Mouse (Mus musculus): ENCODE data around the gene Plcxd3.

Gene Plcxd3

DNA sequence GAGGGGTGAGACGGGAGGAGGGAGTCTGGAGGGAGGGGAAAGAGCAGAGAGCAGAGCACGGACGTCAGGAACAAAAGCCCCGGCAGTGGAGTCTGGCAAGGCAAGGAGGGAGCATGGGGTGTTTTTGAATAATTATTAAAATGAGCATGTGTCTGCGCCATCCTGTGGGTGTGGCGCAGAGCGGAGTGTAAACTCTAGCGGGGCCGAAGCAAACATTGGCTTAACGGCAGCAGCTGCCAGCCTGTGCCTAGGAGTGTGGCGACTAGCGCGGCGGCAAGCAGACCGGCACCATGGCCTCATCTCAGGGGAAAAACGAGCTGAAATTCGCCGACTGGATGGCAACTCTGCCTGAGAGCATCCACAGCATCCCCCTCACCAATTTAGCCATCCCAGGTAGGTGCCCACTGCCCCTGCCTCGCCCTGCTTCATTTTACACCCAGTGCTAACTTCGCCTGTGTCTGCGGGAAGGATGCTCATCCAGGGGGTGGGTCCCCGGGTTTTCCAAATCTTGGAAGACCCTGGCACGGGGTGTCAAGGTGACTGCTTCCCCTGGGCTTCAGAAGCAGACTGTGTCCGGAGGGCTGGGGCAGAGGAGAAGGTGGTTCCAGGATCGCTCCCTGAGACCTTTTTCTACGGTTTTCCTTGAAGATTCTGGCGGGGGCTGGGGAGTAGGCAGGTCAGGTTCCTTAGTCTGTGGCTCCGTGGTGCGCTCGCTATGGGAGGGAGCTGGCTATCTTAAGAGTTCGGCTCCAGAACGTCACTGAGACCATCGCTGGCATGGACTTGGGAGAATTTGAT lies at the start of gene Plcxd3:
TSS of gene Plcxd3 (plus strand) at position 69 of the 798 bp plus-strand sequence.
- DNase-seq (ENCODE audit: low read depth, low spot score) = no peak

DNA sequence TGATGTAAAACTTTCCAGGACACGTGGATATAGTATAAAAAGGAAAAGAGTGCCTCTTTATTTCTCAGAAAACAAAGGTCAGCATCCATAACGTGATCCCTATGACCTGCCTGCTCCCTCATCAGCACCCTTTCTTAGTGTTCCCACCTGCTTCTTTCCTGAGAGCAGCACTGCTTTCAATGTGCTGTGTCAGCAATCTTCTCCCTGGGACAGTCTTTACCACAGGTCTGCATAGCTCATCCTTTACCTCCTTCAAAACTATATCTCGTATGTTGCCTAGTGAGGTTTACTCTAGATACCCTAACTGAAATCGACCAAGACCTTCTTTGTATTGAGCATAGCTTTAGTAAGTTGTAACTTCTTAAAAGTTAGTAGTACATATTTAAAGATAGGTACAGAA lies 43.4 kb upstream of the Plcxd3 start:
- no peak for DNase-seq (ENCODE audit: low read depth, low spot score)

DNA sequence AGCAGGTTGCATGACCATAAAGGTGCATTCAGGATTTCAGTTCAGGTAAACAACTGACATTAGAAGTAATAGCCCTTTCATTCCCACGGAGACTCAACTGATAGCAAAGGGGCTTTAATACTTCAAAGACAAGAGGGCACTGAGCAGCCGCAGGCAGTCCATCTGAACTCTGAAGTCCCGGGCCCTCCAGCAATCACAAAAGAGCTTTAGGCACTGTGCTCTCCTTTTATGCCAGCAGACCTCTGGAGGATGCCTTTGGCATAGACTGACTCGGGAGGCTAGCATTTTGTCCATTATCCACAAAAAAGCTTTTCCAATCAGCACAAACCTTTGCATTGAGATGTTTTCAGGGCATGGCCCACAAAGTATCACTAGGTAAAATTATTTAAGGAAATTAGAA lies 33.7 kb upstream of the Plcxd3 start:
- DNase-seq (ENCODE audit: low read depth, low spot score) = no peak

DNA sequence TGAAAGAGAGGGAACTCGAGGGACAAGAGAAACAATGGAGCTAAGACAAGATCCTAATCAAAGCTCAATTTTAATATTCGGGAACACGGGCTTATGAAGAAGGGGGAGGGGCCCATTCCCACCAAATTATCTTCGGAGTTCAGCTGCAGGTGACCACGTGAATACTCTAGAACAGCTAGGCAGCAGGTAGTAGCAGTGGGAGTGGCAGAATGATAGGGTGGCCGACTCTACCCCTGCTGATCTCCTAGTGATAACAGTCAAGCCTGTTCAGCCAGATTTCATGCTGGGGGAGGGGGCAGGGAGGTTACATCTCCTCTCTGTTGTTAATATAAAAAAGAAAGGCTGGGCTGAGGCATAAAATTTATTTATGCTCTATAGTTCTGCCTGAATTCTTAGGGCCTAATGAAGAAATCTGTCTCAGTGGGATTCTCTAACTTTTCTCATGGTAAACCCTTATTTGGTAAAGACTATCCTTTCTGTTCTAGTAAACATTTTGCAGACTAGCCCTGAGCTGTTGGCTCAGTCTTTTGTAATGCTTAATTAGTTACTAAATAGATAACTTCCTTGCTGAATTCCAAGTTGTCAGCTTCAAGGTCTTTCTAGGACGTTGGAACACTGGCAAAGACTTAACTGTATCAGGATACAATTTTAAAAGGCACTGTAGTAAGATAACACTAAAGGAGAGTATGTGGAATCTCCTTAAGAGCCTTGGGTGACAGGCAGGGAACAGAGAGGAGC lies 26.3 kb upstream of the Plcxd3 start:
- DNase-seq (ENCODE audit: low read depth, low spot score) = no peak

DNA sequence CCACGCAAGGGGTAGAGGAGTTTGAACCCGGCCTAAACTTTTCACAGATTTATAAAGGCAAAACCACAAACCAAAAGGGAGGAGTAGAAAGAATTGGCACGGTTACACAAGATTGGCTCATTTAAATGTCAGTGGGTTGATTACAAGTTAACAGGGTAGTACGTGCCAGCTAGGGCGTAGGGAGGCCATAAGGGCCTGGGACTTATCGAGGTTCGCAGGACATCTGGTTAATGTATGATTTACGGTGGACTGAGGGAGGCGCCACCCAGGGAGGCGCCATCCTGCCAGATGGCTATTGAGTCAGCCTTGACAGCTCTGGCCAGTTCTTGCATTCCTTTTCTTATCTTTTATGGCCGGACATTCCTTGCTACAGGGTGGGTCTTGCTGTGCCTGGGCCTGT lies 18.9 kb upstream of the Plcxd3 start:
- no peak for DNase-seq (ENCODE audit: low read depth, low spot score)

DNA sequence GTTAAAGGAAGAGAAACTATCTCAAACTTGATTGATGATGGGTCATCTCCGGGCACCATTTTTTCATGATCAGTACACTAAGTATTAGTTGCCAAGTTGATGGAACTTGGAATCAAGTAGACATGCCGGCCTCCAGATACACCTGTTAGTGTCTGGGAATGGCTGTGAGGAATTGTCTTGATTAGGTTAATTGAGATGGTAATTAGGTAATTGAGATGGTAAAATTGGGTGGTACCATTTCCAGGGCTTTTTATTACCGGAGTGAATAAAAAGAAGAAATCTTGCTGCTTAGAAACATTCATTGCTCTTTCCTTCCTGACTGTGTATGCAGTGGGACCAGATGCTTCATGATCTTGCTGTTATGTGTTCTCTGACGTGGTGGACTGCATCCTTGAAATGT lies 17.6 kb upstream of the Plcxd3 start:
- no peak for DNase-seq (ENCODE audit: low read depth, low spot score)

DNA sequence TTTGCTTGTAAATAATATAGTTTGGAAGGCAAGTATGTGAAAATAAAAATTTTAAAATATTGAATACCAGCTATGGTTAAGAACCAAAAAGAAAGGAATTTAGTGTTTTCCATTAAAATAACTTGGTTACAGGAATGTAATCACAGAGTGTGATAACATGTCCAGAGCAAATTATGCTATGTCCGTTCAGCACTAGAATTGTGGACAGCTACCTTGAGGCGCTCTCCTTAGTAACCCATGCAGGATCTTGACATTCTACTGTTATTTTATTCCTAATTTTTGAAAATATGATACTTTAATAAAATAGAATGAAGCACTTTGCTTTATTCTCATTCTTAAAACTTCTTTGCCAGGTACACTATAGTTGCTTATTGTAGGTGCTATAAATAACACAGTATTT lies 7.5 kb upstream of the Plcxd3 start:
- no peak for DNase-seq (ENCODE audit: low read depth, low spot score)

DNA sequence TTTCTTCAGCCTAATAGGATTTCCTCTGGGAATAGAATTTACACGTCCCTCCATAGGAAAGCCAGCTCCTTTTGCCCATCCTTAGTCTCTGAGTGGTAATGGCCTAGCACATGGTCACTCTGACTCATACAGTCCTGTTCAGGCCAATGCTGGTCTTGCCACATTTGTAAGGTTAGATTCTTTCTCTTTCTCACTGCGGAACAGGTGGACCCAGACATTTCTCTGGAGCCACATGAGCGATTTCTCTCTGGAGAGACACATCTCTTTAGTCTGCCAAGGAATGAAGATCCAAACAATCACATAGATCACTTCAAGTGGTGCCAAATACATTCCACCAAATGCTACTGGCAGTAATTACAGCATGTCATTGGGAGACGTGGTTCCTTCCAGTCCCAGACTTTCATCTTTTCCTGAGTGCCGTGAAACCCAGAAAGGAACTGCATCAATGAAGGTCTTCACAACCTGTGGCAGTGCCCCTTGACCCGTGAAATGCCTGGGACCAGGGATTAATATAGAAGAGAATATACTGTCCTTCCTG lies 769 bp upstream of the Plcxd3 start:
- no peak for DNase-seq (ENCODE audit: low read depth, low spot score)

DNA sequence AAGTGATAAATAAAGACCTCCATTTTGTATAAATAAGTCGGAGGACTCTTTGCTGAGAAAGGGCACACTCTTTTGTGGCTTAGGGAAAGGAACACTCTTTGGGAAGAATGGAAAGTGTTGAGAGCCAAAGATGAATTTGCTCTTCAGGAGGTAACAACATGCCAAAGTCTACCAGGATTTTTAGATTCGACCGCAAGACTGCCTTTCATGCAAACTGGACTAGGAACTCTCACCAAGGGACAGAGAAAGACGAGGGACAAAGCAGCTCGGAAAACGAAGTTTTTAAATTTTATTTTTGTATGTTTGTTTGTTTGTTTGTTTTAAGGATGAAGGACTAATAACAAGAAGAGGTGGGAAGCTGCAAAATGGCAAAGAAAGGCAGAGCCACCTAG lies 264 bp upstream of the Plcxd3 start:
- DNase-seq (ENCODE audit: low read depth, low spot score) = no peak

DNA sequence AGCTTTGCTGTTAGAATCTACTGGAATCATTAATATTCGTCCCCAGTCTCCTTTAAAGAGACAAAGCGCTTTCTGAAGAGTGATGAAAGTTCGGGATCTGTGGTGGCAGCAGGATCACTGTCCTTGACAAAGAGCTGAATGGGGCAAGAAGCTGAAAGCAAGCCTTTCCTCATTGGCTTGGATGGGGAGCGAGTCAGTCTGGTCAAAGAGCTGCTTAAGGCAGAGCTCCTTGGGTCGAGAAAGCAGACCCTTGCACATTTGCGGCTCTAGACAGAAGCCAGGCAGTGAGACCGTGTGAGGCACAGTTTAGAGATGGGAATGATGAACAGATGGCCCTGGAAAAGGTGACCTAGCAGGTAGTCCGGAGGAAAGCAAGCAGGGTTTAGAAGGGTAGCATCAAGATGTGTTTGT lies 935 bp downstream of the Plcxd3 start:
- no peak for DNase-seq (ENCODE audit: low read depth, low spot score)

DNA sequence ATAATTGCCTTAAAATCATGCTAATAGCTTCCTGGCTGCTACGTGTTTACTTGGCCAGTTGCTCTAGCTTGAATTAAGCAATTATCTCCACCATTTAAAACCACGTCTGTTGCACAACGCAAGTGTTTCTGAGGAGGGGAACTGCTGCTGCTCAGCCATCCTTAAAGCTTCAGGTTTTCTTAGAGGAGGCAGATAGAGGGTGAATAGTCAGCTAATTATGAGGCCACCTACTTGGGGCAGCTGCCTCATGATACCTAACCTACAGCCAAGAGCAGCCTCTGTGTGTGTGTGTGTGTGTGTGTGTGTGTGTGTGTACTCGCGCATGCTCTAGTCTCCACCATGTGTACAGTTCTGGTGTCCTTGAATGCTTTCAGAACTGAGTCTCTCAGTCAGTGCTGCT lies 3.5 kb downstream of the Plcxd3 start:
- no peak for DNase-seq (ENCODE audit: low read depth, low spot score)

DNA sequence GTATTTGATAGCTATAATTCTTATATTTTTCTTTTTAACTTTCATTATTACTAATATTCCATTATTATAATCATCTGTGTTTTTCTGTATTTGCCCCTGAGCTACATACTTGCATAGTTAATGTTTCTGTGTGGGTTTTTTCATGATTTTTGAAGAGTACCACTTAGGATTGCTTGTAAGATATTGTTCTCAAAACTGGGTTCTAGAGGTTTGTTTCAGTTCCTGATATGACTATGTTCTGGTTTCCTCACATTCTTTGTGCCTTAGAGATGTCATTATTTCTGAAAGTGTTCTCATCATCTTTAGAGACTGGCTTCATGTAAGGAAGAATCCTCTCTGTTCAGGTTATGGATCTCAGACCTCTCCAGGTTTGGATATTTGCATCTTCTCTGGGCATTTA lies 12.5 kb downstream of the Plcxd3 start:
- DNase-seq (ENCODE audit: low read depth, low spot score) = no peak

DNA sequence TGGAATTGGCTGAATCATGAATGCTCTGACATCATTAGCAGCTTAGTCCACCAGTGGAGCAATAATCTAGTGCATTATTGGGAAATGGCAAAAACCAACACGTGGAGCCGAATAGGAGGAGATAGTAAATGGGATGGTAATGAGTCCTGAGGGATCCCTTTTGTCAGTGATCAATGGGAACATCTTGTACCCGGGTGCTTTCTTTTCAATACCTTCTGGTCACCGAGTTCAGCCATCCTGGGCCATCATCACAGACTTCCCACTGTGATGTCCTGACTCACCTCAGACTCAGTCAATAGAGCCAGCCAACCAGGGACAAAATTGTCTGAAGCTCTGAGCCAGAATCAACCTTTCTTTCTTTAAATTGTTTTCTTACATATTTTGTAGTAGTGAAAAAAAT lies 24.8 kb downstream of the Plcxd3 start:
- no peak for DNase-seq (ENCODE audit: low read depth, low spot score)

DNA sequence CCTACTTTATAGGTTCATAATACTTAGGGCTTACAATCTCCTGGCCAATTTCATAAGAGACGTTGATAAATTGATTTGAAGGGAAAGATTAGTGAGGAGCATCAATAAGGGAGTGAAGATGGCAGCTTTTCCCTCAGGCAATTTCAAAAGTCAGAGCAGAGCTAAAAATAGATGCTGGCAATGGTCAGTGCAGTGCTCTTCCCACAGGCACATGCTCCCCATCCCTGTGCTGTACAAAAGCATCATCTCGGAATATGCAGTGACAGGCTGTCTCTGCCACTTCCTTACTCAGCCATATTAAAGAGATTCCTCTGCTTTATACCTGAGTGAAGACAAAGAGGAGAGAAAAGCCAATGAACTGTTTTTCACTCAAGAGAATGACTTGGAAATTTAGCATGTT lies 36.0 kb downstream of the Plcxd3 start:
- DNase-seq (ENCODE audit: low read depth, low spot score) = no peak

DNA sequence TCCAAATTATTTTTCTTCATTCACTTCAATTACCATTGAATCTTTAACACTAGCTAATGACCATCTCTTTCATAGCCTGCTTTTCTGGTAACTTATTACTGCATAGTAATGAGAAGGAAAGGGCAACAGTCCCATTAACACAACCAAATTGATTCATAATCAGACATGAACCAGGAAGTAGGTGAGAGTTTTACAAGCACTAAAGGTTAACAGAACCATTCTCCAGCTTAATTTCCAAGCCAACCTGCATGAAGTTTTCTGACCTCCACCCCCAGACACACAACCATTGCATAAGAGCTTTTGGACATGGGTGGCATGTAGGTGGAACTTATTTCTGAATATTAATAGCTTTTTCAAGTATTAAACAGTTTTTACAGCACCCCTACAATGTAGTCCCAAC lies 64.8 kb downstream of the Plcxd3 start:
- DNase-seq (ENCODE audit: low read depth, low spot score) = no peak

DNA sequence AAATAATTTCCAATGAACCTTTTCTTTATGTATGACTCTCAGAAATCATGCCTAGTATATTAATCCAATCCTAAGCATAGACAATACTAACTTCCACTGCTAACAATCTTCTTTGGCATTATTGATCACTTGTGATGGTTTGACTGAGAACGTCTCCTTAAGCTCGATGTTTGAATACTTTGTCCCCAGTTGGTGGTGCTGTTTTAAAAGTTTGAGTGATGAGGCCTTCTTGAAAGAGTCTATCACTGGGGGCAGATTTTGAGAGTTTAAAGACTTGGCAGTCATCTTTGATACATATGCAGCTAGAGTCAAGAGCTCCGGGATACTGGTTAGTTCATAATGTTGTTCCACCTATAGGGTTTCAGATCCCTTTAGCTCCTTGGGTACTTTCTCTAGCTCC lies 120.9 kb downstream of the Plcxd3 start:
- no peak for DNase-seq (ENCODE audit: low read depth, low spot score)

DNA sequence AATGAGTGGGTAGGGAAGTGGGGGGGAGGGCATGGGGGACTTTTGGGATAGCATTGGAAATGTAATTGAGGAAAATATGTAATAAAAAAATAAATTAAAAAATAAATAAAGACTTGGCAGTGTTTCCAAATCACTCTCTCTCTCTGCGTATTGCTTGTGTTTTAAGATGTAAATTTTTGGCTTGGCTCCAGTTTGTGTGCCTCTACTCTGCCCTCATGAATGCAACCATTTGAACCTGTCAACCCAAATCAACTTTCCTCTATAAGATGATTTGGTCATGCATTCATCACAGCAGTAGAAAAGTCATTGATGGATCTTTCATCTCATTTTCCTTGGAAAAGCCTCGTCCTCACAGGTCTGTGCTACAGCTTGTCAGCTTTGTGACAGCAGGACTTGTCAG lies 121.7 kb downstream of the Plcxd3 start:
- no peak for DNase-seq (ENCODE audit: low read depth, low spot score)

DNA sequence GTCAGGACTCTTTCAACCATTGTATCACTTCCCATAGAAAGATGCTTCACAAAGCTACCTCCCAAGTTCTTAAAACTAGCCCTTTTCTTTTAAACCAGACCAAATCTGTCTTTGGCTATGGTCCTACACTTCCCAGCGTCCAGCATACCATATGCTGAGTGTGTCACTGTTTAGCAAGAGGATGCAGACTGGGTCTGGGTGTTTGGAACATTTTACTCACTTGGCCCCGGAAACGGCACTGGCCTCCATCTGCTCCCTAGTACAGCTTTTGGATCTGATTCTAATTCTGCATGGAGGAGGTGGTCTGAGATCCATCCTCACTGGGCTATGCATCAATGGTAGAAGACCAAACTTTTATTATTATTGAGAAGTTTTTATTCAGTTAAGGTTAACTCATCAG lies 122.7 kb downstream of the Plcxd3 start:
- DNase-seq (ENCODE audit: low read depth, low spot score) = no peak

DNA sequence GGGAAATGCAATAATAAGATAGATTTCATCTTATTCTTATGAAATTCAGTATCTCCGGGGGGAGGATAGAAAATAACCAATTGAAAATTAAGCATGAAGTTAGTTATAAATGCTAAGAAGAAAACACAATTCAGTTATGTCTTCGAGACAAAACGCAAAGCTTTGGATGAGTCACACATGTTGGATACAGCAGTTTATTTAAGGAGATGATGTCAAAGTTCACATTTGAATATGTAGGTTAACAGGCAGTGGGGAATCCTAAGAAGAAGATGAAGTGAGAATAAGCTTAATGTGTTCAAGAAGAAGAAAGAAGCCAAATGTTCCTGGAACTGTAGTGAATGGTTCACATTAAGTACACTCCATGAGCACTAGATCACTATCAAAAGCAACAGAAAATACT lies 128.1 kb downstream of the Plcxd3 start:
- no peak for DNase-seq (ENCODE audit: low read depth, low spot score)

DNA sequence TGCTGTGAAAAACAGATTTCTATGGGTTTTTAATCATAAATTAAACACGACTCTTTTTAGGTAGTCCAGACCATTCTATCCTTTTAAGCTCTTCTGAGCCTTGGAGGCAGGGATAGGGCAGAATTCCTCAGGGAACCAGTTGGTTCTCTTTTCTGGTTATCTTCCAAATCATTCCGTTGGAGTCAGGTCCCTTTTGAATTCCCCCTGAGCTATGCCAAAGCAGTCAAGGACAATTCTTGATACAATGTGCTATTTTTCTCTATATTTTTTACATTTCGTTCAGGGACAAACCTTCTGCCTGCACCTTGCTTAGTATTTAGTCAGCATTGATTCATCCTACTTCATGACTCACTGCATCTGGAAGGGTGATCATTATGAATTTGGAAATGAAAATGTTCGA lies 128.5 kb downstream of the Plcxd3 start:
- no peak for DNase-seq (ENCODE audit: low read depth, low spot score)

DNA sequence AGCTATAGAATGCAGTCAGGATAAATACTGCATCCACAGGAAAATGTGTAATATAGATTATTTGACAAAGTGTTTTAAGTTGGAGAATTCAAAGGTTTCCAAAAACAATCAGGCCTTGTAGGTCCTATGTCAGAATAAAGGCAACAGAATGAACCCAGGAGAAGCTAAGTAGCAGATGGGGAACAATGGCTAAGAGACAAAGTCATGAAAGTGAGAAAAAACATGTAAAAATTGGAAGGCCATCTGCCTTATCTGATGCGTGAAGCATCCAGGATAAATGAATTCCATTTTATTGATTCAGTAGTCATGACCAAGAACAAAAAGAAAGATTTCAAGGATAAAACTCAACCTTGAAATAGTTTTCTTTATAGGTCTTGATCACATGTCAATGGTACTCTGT lies 139.4 kb downstream of the Plcxd3 start:
- no peak for DNase-seq (ENCODE audit: low read depth, low spot score)

DNA sequence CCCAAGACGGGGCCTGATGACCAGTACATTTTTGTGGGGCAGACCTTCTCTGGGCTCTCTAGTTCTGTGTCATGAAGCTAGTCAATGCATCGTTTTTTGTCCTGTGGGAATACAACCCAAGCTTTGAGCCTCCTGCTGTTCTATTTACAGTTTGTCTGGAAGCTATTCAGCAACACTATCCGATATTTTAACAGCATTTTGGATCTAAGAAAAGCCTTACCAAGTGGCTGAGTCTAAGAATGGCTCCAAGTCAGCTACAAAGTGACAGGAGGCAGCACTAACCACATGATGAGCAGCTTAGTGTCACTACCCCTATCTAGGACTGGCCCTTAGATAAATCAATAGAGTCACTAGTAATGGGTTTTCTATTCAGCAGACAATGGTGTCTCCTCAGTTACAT lies 149.3 kb downstream of the Plcxd3 start:
- no peak for DNase-seq (ENCODE audit: low read depth, low spot score)

DNA sequence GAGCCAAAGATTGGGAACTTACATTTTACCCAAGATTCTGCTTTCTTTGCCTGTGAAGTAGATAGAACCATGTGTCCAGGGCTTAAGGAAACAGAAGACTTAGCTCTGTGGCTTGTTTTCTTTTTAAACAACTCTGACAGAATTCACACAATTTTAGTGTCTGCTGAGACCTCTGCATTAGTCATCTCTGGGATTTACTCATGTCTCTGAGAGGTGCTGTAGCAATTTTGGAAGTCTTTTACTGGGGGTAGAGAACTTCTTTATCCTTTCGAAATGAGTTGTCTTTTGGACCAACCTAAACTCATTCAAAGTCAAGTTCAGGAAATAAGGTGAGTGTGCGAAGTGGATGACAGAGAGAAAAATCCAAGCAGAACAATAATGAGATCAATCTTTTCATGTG lies 158.4 kb downstream of the Plcxd3 start:
- DNase-seq (ENCODE audit: low read depth, low spot score) = no peak

Data from c-Kit-negative CD71-positive TER-119-positive erythroid progenitor cells, embryonic 14.5 days (primary cell).